Mouse (Mus musculus) heart, adult 2 months (tissue): ENCODE results near the gene Dennd6a. TPM values are rescaled to one million over a fixed set of nuclear protein-coding genes. Genes with fewer than 3 reads are reported as not detected.

ENCODE experiments used
- DNase-seq, 2 experiments: peaks; one replicate each; pipeline ENCODE4 v3.0.0; 2021
- H3K27ac ChIP-seq: fragments of 200-600 bp; 2 replicates; pipeline ENCODE4 v1.8.1; 2022
- H3K27me3 ChIP-seq: fragments of 200-500 bp; 2 replicates; pipeline ENCODE4 v1.6.1; 2012; ENCODE audit warnings: mild to moderate bottlenecking, low read length, inconsistent platforms, mixed read lengths; ENCODE audit not compliant: control insufficient read depth, insufficient read depth
- H3K36me3 ChIP-seq: fragments of 200-500 bp; 2 replicates; pipeline ENCODE4 v1.6.1; 2012; ENCODE audit warnings: low read length, inconsistent platforms; ENCODE audit not compliant: control insufficient read depth, insufficient read depth
- H3K4me1 ChIP-seq: fragments of 200-500 bp; 2 replicates; pipeline ENCODE4 v1.6.1; 2011; ENCODE audit warnings: low read length; ENCODE audit not compliant: control insufficient read depth, insufficient read depth
- H3K4me3 ChIP-seq: fragments of 200-600 bp; 2 replicates; pipeline ENCODE4 v1.8.1; 2022
- H3K79me2 ChIP-seq: fragments of 200-500 bp; replicated peaks from 2 replicates; pipeline ENCODE4 v1.6.1; 2012; ENCODE audit warnings: mild to moderate bottlenecking, inconsistent platforms, low read length, moderate library complexity, mixed read lengths; ENCODE audit not compliant: control insufficient read depth, insufficient read depth
- H3K9ac ChIP-seq: fragments of 200-500 bp; 2 replicates; pipeline ENCODE4 v1.6.1; 2012; ENCODE audit warnings: low read depth, mild to moderate bottlenecking, control low read depth, inconsistent platforms, low read length, mixed read lengths
- CTCF ChIP-seq: fragments of 200-600 bp; IDR thresholded peaks from 2 replicates; pipeline ENCODE4 v1.8.1; 2022; ENCODE audit warnings: antibody characterized with exemption, mild to moderate bottlenecking, moderate library complexity
- POLR2A ChIP-seq: fragments of 200-500 bp; IDR thresholded peaks from 2 replicates; pipeline ENCODE4 v1.6.1; 2011; ENCODE audit warnings: mild to moderate bottlenecking, low read depth, low read length, control low read depth; ENCODE audit not compliant: insufficient read depth
- WGBS: fragments of 180-500 bp; shearing (Covaris S2); methylation state at CpG from one replicate; pipeline ENCODE4 v1.1.7; 2018; 5-methylcytosine and 5-hydroxymethylcytosine counted together
- intact Hi-C: fragments of 180-260 bp; cut with DNase I; formaldehyde crosslinking; loops from one replicate; pipeline ENCODE4 v1.15.1; 2025
- microRNA-seq, 2 experiments: library from miRNA; unstranded; fragments of <30 nt; microRNA quantifications; one replicate each; pipeline ENCODE4 v1.2.0; 2021
- polyA plus RNA-seq: library from polyadenylated mRNA; depleted of rRNA; stranded (reverse); fragments of >200 nt; gene quantifications from 2 replicates; pipeline ENCODE4 v1.2.3, GENCODE M21; 2012; rRNA removed
- total RNA-seq, 2 experiments: library from RNA; stranded (reverse); gene quantifications; 2 replicates each; pipeline ENCODE4 v1.2.3; 2021

The Dennd6a gene
- total and polyA plus RNA-seq, 3 experiments = 6.9 to 14.0 (median 13.4) TPM

- no peak for DNase-seq
- intact Hi-C loops = loop anchor here (10.0 kb wide), 1 partner anchor 61 kb away; no protein-coding TSS in a partner anchor
- 67% methylated on average over 5 of the region's 5 CpGs for WGBS
- Histone ChIP-seq H3K79me2 (no peaks in the 10 kb centered on the region), H3K27ac (no peak overlapping the region), H3K27me3 (no peaks in the 10 kb centered on the region), H3K36me3 (no peaks in the 10 kb centered on the region), H3K4me1 (no peaks in the 10 kb centered on the region), H3K4me3 (no peak overlapping the region), H3K9ac (no peak overlapping the region)
- no peak for TF ChIP-seq POLR2A
- no peak for TF ChIP-seq CTCF
These were observed 102.1 kb downstream of the Dennd6a start for GRCm38 (mm10) chr14:26675791-26676190.

Small RNA genes lying within 50 kb of the gene (microRNA-seq; reads per million reads assigned to microRNA genes)
- gene Mir7672 = 0.77 to 2.8 reads per million in 2 experiments

Other genes with a start within 250 kb of the Dennd6a start
- 100 to 1,000 TPM; 249 to 283 TPM for gene Slmap, start 38.9 kb upstream of the Dennd6a start, total RNA-seq
- 32.7 and 59.1 TPM in 2 replicates for gene Slmap, start 38.9 kb upstream of the Dennd6a start, polyA plus RNA-seq
- 10 to 100 TPM; 73.1 to 73.2 TPM for gene Arf4, start 64.2 kb downstream of the Dennd6a start, total RNA-seq
- 55.7 and 62.2 TPM in 2 replicates for gene Arf4, start 64.2 kb downstream of the Dennd6a start, polyA plus RNA-seq
- gene Pde12, start 96.0 kb downstream of the Dennd6a start, total RNA-seq = 1 to 10 TPM; 5.2 to 5.6 TPM
- 2.1 and 3.4 TPM in 2 replicates for gene Pde12, start 96.0 kb downstream of the Dennd6a start, polyA plus RNA-seq
- under 1 TPM; 0.03 to 0.05 TPM for gene Dnah12, start 119.4 kb downstream of the Dennd6a start, total RNA-seq
- 0.03 and 0.18 TPM in 2 replicates for gene Dnah12, start 119.4 kb downstream of the Dennd6a start, polyA plus RNA-seq